Mouse (Mus musculus): ENCODE measurements at regions not wholly inside any gene's neighbourhood (a gene's known extent, or its start where the extent isn't known, plus 50 kb on each side); places are given as distances from the start of the nearest gene placed in this dataset.

DNA sequence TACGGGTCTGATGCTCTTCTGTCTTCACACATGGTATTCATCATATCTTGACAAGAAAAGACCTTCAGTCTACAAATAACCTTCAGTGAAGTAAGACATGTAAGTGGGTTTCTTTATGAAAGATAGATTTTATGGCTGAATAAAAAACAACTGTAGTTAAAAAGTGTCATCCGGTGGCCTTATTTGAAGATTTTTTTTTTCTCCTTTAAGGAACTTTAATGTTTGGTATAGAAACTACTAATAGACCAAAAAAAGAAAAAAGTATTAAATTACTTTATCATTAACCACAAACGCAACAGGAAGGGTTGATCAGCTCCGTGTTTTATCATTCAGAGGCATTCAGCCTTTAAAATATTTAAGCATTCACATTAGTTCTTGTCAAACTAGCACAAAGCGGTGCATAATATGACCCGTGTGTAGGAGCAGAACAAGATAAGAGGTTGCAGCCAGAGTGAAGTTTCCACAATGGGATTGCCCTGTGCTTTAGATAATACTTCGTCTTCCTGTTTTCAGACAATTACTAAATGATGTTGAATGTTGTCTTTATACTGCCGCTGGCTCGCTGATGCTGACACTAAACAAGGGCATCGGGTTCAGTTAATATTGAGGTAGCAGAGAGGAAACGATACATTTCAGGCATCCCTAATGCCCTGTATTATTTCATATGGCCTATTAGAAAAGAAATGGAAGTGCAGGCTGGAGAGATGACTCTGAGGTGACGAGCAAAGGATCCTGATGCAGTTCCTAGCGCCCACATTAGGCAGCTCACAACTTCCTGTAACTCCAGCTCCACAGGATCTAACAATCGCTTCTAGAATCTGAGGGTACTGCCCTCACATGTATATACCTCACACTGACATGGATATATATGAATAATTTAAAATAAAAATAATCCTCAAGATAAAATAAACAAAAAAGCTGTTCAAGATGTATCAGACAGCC lies 244.8 kb downstream of the Rpl36a-ps1 start:
- no peak for ATAC-seq (ENCODE audit: insufficient number of reproducible peaks, low FRiP score, low TSS enrichment)

DNA sequence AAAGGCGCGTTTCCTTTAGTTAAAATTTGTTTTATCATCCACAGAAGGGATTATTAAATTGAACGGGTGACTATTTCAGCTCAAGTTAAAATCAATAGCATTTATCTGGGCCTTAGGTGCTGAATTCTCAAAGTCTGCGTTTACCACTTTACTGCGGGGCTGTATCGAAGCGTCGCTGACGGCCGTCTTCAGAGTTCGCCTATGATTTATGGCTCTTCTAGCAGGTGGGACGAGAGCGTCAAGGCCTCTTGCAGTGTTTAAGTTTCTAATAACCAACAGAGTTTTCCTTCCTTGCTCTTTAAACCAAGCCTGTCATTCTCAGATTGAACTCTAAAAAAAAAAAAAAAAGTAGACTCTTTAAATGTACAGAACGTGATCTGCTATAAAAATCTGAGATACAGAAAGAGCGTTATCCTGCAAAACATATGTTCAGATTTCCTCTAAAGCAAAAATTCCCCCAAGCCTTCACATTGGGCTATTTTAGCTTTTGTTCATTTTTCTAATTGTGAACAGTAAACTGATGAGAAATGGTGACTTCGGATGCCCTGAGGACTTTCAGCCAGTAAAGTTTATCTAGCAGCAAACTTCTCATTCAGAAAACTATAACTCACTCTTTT lies 246.9 kb downstream of the Rpl36a-ps1 start:
- ATAC-seq (ENCODE audit: insufficient number of reproducible peaks, low FRiP score, low TSS enrichment), result no peak

DNA sequence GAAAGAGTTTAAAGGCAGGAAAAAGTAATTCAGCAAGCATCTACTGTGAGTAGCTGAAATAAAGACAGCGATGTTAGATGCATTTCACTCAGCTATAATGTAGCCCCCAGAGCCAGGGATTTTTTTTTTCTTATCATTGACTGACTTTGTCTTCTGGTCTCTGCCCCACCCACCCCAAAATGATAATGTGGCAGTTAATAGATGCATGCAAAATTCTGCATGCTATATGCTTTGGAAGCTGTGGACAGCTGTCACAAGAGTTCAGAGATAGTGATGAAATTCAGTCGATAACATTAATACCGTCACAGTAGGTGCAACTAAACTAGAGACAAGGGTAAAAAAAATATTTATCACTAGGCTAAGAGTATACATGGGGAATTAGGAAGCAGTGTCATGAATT lies 263.7 kb downstream of the Rpl36a-ps1 start:
- no peak for ATAC-seq (ENCODE audit: insufficient number of reproducible peaks, low FRiP score, low TSS enrichment)

DNA sequence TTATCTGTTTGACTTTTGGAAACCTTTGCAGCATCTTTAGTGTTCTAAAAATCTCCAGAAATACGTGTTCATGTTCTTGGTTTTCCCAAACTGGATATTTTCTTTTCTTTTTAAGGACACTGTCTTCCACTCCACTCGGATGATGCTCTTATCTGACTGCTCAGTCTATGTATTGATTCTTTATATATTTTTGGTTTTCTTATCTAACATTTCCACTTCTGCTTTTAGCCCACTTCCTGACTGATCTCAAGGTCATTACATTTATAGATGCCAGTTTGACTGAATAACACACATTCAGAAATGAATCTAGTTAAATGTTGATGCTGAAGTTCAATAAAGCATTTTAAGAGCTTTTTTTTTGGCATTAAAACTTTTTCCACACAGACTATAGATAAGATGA lies 265.3 kb downstream of the Rpl36a-ps1 start:
- ATAC-seq (ENCODE audit: insufficient number of reproducible peaks, low FRiP score, low TSS enrichment), result no peak

DNA sequence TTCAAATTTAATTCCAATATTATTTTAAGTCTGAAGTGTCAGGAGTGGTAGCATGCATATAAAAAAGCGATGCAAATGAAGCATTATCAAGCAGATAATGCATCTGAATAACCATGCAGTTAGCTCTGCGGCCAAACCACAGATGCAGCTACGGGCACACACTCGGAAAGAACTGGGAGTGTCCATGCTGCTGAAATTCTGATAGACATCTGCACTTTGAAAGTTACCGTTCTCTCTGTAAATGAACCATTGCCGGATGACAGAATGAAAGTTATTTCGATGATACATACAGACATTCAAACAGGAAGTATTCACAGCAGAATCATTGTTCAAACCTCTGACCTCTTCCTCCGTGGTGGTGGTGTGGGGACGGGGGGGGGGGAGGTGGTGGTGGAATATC lies 271.6 kb downstream of the Rpl36a-ps1 start:
- no peak for ATAC-seq (ENCODE audit: insufficient number of reproducible peaks, low FRiP score, low TSS enrichment)

DNA sequence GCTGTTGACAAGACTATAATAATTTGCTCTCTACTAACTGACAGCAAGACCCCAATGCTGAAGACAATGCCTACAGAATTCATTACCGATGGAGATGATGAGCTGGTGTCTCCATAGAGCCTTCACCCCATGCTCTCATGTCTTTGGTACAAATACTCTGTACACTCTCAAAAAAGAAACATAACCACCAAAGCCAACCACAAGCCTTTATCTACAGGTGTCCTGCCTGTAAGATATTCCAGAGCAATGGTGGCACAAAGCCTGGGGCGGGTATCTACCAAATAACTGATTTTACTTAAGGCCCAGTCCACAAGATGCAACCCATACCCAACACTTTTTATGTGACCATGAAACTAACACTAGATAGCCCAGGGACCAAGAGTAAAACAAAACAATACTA lies 273.1 kb downstream of the Rpl36a-ps1 start:
- no peak for ATAC-seq (ENCODE audit: insufficient number of reproducible peaks, low FRiP score, low TSS enrichment)

DNA sequence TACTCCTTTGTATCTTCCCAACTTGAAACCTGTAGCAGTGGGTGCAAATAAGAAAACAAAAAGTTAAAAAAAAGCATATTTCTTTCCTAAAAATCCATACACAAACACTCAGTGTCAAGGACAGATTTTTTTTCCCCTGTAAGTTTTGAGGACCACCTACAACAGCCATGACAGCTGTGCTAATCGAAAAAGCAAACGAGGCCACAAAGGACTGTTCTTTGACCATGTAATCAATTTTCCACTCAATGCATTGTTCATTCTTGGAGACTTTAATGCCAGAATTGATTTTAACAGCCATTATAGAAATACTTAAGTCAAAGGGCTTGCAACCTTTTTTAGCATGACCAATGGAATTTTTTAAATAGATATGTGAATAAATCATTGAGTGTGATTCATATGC lies 286.1 kb downstream of the Rpl36a-ps1 start:
- no peak for ATAC-seq (ENCODE audit: insufficient number of reproducible peaks, low FRiP score, low TSS enrichment)

DNA sequence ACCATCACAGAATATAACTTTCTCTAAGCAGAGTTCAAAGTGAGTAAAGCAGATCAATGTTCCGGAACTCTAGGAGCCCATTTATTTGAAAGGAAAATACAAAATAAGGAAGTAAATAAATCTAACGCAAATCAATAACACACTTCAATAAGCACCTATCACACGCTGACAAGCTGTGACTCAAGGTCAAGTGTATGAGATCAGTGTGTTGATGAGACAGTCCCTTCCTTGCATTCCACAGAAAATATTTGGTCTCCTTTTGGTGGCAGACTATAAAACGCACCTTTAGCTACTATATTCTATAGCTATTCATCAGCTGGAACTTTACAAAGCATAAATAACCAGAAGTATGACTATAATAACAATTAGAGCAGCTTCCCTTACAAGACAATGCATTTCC lies 286.5 kb downstream of the Rpl36a-ps1 start:
- ATAC-seq (ENCODE audit: insufficient number of reproducible peaks, low FRiP score, low TSS enrichment), result no peak

DNA sequence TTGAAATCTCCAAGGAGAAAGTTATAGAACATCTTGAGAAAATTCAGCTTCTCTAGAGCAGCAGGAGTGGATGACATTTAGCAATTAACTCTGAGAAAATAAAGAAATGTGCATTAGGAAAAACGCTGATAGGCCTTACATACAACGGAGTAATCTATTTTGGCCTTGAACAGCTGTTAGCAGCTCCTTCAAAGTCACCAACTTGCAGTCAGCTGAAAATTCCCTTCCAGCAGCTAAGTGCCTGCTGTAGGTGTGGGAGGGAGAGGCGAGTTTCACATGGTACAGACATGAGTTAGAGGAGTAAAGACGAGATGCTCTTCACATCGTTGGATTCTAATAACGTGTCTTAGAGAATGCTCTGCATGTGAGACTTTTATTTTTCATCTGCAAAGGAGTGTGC lies 290.8 kb downstream of the Rpl36a-ps1 start:
- no peak for ATAC-seq (ENCODE audit: insufficient number of reproducible peaks, low FRiP score, low TSS enrichment)

DNA sequence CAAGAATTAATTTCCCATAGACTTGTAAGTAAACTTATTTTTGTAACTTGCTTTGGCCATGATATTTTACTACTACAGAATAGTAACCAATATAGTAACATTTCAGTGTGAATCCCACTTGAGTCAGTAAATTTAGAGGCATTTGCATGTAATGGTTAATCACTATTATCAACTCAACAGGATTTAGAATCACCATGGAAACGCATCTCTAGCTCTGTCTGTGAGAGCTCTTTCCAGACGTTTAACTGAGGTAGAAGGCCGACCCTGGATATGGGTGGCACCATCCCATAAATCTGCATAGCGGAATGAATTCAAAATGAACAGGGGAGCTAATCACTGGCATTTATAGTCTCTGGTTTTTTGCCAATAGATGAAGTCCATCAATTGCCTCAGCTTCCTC lies 337.6 kb downstream of the Rpl36a-ps1 start:
- no peak for ATAC-seq (ENCODE audit: insufficient number of reproducible peaks, low FRiP score, low TSS enrichment)

DNA sequence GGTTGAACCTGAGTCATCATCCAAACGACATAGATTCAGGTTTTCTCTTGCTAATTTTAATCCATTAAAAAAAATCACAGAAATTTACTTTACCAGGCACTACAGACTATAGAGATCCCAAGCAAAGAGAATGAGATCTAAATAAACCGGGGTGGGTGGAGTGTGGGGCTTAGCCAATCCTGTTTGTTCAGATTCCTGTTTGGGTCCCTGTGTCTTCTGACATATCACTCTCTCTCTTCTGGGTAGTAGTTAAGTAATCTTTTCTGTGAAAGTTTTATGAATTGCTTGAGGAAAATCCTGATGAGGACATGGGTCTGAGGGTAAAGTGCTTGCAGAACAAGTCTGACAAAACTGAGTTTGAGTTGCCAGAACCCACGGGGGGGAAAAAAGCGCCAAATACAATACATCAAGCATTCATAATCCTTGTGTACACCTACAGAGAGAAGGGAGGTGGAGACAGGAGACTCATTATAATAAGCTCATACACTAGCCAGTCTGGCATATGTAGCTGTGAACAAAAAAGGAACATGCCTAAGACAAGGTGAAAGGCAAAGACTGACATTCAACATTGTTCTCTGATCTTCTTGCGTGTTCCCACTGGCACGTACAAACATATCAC lies 339.8 kb downstream of the Rpl36a-ps1 start:
- no peak for ATAC-seq (ENCODE audit: insufficient number of reproducible peaks, low FRiP score, low TSS enrichment)

DNA sequence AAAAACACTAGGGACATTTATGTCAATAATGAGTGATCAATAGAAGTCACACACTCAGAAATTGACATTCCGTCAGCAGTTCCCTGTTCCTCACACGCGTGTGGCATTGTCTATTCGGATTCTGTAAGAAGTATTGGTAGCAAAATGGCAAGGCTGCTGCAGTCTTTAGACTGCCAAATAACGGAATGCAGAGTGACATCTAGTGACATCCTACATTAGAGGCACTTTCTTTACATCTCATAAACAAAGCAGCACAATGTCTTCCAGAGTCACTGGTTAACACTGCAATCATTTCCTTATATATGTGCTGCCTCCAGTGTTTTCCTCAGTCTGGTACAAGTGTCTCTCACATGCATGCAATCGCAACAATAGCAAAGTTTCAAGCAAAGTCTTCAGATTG lies 342.9 kb downstream of the Rpl36a-ps1 start:
- no peak for ATAC-seq (ENCODE audit: insufficient number of reproducible peaks, low FRiP score, low TSS enrichment)

DNA sequence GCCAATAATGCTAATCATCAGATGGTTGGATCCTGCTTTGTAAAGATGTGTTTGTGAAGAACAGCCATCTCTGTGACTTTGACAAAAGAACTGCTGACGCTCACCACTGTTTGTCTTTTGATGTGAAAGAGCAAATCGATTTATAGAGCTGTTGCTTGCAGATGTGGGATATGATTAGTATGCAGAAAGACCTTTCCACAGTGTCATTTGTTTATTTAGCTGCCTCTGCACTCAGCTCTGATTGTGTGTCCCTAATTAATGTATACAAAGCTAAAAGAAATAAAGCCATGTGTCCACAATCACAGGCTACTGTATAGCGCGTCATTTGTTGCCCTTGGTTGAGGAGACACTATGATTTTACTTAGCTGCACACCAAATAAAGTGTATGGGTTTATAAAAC lies 343.6 kb downstream of the Rpl36a-ps1 start:
- ATAC-seq (ENCODE audit: insufficient number of reproducible peaks, low FRiP score, low TSS enrichment), result no peak

DNA sequence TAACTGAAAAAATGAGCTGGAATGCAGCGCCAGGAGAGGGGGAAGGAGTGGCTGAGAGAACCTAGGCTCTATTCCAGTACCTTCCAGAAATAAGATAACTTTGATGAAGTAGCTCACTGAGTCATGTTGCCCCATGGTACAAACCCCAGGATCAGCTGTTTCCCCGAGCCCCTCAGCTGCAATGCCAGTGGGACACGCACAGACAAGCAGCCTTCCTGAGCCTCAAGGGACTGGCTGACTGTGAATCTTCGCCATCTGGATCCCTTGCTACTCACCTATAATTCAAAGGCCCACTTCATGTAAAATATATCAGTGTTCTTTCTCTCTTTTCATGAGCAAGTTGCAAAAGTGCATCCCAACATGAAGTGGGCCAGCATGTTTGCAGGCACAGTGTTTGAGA lies 346.5 kb downstream of the Rpl36a-ps1 start:
- ATAC-seq (ENCODE audit: insufficient number of reproducible peaks, low FRiP score, low TSS enrichment), result no peak

DNA sequence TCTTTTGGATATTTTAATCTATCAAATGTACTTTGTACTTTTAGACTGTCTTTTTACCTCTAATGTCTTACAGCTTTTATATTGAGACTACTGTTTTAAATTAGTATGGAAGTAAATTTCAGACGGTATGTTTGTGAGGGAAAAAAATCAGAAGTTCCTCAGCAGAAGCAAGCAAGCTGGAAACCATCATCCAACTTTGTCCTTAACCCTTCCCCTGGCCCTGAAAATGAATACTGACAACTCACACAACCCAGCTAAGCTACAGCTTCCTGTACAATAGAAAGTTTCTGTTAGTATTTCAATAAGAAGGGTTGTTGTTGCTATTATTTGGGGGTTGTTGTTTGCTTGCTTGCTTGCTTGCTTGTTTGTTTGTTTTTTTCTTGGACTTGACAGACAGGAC lies 350.4 kb downstream of the Rpl36a-ps1 start:
- ATAC-seq (ENCODE audit: insufficient number of reproducible peaks, low FRiP score, low TSS enrichment), result no peak

DNA sequence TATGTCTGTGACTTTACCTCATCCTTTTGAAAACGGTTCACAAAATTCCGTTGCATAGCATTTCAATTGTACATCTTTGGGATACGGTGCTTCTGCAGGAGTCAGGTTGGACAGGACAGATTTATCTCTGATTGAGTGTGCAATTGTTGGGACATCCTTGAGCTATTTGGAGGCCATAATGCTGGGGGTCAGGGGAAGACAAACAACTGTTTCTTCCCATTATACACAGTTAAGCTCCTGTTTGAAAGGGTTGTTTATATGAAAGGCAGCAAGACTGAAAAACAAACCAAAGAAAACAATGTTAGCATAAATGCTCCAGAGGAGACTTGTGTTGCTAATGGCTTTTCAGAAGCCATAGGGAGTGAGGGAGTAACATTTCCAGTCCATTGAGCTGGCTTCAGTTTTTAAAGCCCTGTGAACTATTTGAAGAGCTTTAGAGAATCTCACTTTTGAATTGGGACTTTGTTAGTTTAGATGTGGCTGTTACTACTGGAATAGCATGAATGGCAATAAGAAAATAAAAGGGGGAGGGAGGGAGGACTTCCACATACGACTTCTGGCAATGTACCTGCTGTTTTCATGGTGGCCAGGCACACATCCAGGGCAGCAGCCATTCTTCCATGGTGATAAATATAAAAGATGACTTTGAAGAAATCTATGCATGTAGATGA lies 351.3 kb downstream of the Rpl36a-ps1 start:
- no peak for ATAC-seq (ENCODE audit: insufficient number of reproducible peaks, low FRiP score, low TSS enrichment)

DNA sequence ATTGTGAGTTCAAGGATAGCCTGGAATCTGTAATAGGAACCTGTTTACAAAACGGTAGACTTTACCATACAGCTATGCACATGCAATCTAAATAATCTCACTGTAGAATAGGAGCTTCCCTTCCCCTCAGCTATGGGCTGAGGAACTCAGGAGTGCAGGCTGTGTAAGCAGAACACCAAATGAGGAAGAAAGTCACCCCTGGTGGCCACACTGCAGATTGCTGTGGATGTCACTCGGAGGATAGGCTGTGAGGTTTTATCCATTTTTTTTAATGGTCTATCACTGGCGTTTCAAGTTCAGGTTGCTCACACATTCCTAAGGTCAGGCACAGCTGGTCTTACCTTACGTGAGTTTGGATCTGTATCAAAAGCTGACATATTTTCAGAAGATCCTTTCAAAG lies 365.1 kb downstream of the Rpl36a-ps1 start:
- no peak for ATAC-seq (ENCODE audit: insufficient number of reproducible peaks, low FRiP score, low TSS enrichment)

DNA sequence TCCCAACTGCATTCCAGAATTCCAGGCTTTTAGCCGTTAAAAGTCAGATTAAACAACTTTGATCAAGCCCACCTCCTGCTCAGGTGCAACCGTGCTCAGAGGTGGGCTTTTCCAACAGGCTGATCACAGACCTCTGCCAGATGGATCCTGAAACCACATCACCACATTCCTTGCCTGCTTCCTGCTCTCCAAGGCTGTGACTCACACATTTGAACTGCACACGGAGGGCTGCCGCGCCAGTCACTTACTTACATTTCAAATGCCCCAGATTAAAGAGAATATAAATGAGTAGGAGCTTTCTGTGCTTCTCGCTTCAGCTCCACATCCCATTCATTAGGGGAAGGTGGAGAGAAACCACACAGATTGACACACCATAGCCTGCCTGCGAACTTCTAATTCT lies 367.6 kb downstream of the Rpl36a-ps1 start:
- no peak for ATAC-seq (ENCODE audit: insufficient number of reproducible peaks, low FRiP score, low TSS enrichment)

DNA sequence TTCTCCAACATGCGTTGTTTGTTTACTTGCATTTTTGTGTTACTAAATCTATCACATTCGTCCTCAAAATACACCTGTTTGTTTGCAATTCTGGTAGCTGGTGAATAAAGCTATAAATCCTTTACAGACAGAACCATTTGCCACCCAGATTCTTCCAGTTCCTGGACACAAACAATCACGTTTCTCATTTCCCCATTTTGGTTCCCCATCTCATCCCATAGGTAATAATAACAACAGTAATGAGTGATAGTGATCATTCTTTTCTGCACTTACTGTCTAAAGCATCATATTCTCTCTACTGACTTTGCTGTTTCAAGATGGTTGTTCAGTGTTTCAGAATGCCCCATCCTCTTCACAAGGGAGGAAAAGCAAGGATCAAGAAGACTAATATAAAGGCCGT lies 368.3 kb downstream of the Rpl36a-ps1 start:
- no peak for ATAC-seq (ENCODE audit: insufficient number of reproducible peaks, low FRiP score, low TSS enrichment)

DNA sequence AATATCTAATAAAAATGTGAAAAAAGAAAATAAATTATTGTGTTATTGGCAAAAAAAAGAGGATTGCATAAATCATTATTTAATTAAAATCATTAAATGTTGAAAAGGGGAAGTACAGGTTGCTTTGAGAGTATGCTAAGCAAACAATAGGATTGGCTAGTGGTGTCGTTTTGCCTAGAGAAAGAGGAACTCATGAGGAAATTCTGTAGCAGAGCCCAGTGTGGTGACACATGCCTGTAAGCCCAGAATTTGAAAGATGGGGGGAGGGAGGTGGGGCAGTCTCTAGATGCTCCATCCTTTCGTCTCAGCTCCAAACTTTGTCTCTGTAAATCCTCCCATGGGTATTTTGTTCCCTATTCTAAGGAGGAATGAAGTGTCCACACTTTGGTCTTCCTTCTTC lies 388.3 kb downstream of the Rpl36a-ps1 start:
- no peak for ATAC-seq (ENCODE audit: insufficient number of reproducible peaks, low FRiP score, low TSS enrichment)

DNA sequence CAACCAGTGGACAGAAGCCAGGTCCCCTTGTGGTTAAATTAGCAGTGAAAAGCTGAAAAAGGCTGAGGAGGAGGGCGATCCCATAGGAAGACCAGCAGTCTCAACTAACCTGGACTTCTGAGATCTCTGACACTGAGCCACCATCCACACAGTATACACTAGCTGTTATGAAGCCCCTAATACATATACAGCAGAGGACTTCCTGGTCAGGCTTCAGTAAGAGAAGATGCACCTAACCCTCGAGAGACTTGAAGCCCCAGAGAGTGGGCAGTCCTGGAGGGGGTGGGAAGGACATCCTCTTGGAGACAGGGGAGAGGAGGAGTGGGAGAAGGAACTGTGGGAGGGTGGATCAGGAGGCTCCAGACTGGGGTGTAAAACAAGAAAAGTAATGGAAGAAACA lies 397.9 kb downstream of the Rpl36a-ps1 start:
- ATAC-seq (ENCODE audit: insufficient number of reproducible peaks, low FRiP score, low TSS enrichment), result no peak
